Mouse (Mus musculus) left cerebral cortex, postnatal 4 days (tissue): ENCODE data around the gene Pcsk5. TPM values are rescaled to one million over a fixed set of nuclear protein-coding genes. Genes with fewer than 3 reads are reported as not detected.

Experiments used
- DNase-seq: peaks from one replicate; pipeline ENCODE4 v3.0.0-alpha.2; 2022
- intact Hi-C: fragments of 180-260 bp; cut with DNase I; formaldehyde crosslinking; loops from one replicate; pipeline ENCODE4 v1.15.1; 2025
- total RNA-seq, 2 experiments: library from RNA; stranded (reverse); gene quantifications; 2 replicates each; pipeline ENCODE4 v1.2.3; 2021

Gene Pcsk5
- total RNA-seq = 10 to 100 TPM; 16.9 to 17.4 TPM

DNA sequence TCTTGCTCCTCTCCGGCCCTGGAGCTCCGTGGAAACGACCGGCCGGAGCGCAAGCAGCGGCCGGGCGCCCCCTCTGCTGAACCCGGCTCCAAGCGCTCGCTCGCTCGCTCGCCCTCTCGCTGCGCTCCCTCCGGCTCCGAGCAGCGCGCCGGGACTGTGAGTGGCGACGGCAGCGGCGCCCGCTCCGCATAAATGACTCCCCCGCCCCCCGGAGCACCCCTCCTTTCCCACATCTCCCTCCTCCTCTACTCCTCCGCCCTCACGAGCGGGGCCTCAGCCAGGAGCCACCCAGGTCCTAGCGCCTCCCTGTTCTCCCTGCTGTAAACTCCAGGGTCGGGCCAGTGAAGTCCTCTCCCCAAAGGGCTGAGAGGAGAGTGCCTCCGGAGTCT is at the start of gene Pcsk5:
Gene Pcsk5 (minus strand): TSS at position 162 of the 389 bp plus-strand sequence.
- intact Hi-C loops = no loop called here
- DNase-seq = peak; percentile 93

GRCm38 (mm10) chr19:17875804-17876203 is 38.4 kb upstream of the Pcsk5 start:
- no peak for DNase-seq
- intact Hi-C loops = no loop called here

DNA sequence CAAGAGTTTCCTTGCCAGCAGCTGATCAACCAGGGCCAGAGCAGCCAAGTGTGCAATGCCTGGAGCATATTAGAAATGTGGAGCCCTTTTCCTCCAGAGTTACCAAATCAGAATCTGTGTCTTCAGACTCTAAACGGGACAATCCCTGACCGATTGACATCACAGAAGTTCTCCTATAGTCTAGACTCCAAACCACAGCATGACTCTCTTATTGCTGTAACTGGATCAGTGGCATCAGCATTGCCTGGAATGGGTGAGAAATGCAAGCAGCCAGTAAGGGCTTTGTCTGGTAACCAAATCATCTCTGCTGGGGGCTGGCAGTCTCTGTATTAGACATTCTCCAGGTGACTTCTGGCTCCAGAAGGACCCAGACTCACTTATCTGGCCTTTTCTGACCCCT is 37.0 kb upstream of the Pcsk5 start:
- intact Hi-C loops = no loop called here
- DNase-seq = no peak

DNA sequence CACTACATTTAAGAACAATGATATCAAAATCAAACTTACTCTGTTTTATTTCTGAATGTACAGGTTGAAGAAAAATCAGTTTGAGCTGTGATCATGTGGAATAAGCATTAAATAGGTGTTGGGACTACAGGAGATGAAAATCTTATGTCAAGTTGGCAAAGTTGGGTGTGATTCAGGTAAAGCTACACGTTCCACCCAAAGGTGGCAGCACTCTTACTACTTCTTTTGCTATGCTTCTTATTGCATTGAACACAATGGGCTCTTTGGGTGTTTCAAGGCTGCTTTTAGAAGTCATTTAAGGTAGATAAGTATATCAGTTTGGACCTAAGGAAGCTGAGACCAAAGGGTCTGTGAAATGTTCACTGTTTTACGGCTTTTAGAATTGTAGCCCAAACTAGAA is 36.3 kb upstream of the Pcsk5 start:
- intact Hi-C loops = no loop called here
- DNase-seq = no peak

DNA sequence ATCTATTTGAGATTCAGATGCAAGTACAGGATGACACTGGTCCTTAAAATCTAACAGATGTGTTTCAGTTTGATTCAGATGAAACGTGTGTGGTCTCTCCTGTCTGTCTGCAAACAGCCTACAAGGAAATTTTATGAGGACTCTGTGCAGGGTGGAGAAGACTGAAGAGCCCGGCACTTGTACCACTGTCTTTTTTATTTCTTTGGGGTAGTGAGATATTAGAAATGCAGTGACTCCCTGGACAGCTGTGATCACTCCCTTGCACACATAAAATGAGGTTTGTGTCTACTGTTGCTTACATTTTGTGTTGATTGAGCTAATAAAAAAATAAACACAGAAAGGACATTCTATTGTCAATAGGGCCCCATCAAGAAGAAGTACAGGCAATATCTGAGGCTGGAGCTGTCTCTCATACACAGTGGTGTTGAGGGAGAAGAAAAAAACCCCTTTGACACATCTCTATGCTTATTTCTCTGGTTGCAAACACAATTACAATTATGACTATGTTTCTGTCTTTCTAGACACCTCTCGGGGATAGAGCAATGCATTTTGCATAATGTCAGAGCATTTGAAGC is 29.0 kb upstream of the Pcsk5 start:
- DNase-seq = no peak

GRCm38 (mm10) chr19:17860351-17861014 is 23.1 kb upstream of the Pcsk5 start:
- DNase-seq = no peak
- intact Hi-C loops = no loop called here

More for the DNA sequence above, 29.0 kb upstream of the Pcsk5 start:
- intact Hi-C loops = no loop called here

GRCm38 (mm10) chr19:17856741-17857140 is 19.3 kb upstream of the Pcsk5 start:
- DNase-seq = no peak
- intact Hi-C loops = loop anchor here (5.0 kb wide), 1 partner anchor 691 kb away; no protein-coding TSS in a partner anchor

GRCm38 (mm10) chr19:17848417-17848816 is 11.0 kb upstream of the Pcsk5 start:
- intact Hi-C loops = no loop called here
- no peak for DNase-seq

DNA sequence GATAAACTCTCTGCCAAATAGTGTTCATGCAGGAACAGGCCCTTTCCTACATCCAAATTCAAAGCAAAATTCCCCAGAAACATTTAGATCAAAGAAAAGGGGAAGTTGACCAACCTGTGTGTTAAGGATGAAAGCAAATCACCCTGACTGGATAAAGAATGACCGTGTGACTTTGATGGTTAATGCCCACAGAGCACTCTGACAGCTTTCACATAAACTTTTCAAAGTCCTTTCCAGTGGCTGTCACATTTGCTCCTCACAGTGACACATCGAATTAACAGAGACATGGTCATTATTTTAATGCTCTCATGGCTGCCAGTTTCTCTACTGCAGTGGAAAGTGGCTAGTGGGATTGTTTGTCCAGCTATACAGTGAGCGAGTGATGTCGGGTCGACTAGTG is 8.5 kb upstream of the Pcsk5 start:
- intact Hi-C loops = no loop called here
- DNase-seq = no peak

- no peak for DNase-seq
- intact Hi-C loops = no loop called here
These were observed 4.2 kb upstream of the Pcsk5 start for GRCm38 (mm10) chr19:17841586-17841985.

DNA sequence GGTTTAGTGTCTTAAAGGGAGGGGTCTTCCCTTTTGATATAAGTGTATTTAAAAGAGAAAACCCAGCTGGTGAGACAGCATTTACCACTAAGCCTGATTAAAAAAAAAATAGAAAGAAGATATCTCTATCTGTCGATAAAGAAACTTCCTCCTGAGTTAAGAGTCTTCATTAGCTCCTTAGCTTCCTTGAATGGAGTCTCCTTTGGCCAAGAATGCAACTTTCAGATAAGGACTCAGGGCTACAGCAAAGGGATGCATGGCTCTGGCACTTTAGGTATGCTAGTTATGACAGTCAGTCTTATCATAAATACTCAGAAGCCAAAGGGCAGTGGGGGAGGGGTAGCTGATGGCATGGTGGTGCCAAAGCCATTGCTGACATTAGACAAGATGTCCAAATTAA is 2.4 kb upstream of the Pcsk5 start:
- intact Hi-C loops = no loop called here
- no peak for DNase-seq

GRCm38 (mm10) chr19:17836566-17837470 is 614 bp downstream of the Pcsk5 start:
- intact Hi-C loops = no loop called here
- peak; percentile 54 for DNase-seq

DNA sequence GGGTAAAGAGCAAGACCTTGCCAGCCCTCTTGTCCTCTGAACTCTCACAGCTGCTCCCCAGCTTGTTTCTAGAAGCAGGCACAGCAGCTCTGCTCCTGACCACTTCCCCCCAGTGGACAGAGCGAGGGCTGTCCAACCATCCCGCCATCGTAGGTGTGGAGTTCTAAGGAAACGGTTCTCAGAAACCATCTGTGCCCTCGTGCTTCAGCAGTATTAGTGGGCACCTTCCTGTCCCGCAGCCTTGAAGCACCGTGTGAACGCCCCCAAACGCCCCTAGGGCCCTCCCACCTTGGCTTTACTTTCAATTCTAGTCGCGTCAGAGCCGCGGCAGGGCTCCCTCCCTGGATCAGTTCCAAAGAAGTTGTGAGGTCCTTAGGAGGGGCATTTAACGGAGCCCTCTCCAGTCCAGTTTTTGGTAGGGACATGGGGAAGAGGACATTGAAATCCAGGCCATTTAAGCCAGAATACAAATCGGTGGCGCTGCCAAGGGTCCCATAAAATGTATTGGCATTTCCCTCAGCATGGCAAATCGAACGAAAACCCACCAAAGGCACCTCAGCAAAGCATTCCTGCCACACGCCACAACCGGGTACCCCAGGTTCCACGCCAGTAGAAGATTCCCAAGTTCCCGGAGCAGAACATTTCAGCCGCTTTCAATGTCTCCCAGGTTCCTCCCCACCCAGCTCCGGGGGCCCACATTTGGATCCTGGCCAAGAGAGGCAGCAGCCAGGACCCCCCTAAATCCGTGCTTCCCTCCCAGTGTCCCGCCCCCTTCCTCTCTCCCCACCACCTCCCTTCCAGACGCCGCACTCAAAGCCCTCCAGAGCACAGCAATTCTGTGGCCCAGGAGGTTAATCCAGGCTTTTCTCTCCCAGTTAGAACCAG is 1.5 kb downstream of the Pcsk5 start:
- intact Hi-C loops = no loop called here
- peak; percentile 50 for DNase-seq

DNA sequence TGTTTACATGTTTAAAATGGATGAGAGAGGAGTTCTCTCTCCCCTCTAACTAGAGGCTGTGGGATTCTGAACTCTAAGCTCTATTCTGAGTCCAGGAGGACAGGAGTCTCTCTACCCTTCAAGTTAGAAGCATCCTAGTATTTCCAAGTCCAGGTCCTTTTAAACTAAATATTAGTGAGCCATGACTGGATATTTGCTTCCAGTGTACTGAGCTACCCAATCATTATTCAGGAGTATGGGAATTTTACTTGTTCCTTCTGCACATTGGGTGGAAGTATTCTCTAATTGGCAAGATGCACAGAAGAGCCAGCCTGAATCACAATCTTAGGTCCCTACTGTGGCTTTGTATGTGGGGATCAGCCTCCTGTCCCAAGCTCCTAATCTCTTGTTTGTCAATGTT is 2.5 kb downstream of the Pcsk5 start:
- intact Hi-C loops = no loop called here
- no peak for DNase-seq

DNA sequence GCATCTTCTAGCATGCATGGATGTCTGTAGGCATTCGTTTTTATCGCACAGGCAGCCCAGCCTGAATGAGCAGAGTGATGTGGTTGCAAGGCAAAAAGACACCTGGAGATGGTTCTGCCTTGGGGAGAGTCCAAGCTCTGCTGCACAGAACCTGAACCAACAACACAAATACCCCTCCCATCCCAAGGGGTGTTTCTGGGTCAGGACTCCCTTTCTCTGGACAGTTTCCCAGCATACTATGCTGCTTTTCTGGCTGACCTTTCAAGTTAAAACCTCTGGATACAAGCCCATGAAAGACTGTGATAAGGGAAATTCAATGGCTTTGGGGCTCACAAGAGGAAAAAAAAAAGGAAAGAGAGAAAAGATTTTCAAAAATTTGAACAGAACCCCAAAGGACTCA is 6.1 kb downstream of the Pcsk5 start:
- no peak for DNase-seq
- intact Hi-C loops = no loop called here

DNA sequence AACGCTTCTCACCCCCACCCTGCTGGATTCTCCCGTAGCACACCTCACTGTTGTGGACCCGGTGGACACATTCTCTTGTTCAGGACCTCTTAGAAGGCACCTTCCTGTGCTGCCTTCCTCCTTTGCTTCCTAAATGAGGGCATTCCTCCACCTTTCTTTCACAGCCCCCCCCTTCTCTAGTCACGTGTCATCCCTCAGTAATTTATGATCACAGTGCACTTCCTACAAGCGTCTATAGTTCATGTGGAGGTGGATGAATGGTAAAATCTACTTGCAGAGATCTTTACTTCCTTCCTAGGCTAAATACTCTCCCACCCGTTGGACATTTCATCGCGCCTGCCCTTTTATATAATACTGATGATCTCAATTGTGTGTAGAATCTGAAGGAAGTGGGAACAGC is 9.0 kb downstream of the Pcsk5 start:
- intact Hi-C loops = no loop called here

GRCm38 (mm10) chr19:17826694-17827093 is 10.7 kb downstream of the Pcsk5 start:
- intact Hi-C loops = no loop called here
- no peak for DNase-seq

More for the DNA sequence above, 9.0 kb downstream of the Pcsk5 start:
- DNase-seq = no peak

DNA sequence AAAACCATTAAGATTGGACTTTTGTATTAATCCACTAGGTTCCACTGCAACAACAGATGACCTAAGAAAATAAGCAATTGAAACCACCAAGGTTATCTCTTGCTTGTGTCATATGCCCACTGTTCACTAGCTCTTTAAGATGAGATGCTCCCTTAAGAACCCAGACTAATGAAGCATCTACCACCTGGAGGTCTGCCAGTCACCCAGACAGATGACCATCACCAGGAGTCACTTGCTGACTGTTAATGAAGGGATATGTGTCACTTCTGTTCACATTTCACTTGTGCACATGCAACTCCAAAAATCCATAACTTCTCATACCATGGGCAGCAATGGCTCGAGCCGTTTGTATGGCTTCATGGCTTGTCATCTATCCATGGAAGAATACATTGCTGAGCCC is 17.4 kb downstream of the Pcsk5 start:
- intact Hi-C loops = no loop called here
- DNase-seq = peak; percentile 53

- intact Hi-C loops = no loop called here
- DNase-seq = peak; percentile 31
These were observed 18.4 kb downstream of the Pcsk5 start for GRCm38 (mm10) chr19:17819081-17819480.

DNA sequence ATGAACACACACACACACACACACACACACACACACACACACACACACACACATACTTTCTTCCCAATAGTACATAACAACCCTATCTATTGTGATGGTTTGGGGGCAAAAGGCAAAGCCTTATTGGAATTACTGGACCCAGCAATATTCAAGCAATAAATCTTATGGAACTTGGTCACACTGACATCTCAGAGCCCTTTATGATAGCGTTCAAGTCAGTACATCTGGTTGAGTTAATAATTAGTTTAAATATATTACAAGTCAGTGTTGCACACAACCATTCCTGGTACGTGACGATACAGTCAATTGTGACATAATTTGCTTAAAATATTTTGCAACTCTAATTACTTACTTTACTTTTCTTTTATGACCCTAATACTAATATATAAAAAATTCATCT is 22.4 kb downstream of the Pcsk5 start:
- intact Hi-C loops = no loop called here
- DNase-seq = no peak
